Mouse (Mus musculus): ENCODE results near the gene Col27a1.

Col27a1 gene

DNA sequence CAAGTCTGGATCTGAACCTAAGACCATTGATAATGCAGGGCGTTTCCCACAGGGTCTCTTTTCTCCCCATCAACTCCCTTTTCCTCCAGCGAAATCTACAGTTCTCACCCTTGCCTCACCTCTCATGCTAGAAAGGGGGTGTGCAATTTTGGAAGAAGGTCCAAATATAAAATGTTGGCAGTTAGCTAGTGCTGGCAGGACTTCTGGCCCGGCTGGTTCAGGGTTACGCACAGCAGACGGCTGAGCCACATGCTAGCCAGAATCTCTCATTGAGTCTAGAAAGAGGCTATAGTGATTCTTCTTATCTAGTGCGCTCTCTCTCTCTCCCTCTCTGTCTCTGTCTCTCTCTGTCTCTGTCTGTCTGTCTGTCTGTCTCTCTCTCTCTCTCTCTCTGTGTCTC is 45.3 kb downstream of the Col27a1 start:
- no peak for DNase-seq (ENCODE audit: low read depth, low spot score)

DNA sequence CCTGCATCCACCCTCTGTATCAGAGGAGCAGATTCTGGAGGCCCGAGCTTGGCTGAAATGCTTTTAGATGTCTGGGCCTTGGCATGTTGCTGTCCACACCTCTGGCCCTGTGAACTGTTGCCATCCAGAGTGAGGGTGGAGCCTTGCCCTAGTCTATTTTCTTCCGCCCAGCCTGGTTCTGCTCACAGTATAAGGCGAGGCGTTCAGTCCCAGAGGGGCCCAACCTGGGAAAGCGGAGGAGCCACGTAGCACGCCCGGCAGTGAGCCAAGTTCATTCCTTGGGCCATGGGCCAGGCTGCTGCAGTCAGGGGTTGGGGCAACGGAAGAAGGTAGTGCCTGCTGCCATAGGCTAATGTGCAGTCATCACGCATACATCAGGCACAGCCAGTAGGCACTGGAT is 46.7 kb downstream of the Col27a1 start:
- DNase-seq (ENCODE audit: low read depth, low spot score): no peak

DNA sequence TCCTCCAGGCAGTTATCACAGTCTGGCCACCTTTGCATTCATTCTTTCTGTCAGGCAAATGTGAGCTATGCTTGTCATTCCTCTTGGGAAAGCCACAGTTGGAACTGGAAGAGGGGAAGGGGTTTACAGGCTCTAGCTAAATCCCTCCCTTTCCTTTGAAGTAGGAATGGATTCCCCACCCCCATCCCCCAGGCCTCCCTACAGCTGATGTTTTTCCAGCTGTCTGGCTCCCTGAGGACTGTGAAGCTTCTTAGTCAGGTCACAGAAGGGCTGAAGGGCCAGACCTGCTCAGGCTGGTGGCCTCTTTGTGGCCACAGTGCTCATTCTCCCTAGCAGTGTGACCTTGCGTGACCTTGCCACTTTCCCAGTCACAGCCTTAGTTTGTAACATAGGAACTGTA is 49.1 kb downstream of the Col27a1 start:
- DNase-seq (ENCODE audit: low read depth, low spot score): no peak

DNA sequence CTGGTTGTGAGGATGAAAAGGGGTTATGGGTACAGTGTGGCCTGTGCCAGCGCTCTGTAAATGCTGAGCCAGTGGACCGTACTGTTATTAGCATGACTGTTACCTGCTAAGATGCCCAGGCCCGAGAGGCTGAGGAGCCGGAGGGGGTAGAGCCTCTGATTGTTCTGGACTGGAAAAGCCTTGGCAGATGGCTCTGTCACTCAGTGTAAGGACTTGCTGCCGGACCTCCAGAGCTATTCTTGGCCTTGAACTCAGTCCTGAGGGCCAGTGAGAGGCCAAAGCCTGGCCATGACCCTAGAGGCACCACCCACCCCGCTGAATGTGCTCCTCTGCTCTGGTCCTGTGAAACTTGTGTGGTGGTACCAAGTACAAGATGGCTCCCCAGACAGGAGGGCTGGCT is 52.5 kb downstream of the Col27a1 start:
- no peak for DNase-seq (ENCODE audit: low read depth, low spot score)

DNA sequence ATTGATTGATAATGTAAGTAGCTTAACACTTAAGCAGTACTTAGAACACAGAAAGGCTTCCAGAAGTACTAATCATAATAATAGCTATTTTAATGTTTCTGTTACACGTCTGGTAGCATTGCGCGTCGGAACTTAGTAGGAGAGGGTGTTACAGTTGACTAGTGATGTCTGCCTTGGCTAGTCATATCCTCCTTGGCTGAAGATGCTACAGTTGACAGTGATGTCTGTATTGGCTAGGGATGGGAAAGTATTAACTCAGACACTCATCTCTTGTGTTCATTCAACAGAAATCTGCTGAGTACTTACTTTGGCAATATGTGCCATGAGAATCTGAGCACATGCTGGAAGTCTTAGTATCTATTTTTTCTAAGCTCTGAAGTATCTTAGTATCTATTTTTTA is 53.3 kb downstream of the Col27a1 start:
- no peak for DNase-seq (ENCODE audit: low read depth, low spot score)

DNA sequence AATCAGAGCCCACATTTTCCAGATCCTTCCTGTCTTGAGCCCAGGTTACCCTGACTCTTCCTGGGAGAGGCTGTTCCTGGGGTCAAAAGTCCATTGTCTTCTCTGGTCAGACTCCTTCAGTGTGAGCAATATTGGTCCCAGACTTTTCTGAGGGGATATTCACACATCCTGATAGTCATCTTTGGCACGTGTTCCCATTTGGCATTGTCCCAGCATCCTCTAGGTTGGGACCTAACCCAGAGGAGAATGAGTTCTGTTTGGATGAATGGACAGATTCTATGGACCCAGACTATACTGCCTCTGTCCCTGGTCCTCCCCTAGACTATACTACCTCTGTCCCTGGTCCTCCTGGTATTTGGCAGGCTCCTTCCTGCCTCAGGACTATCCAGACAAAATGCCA is 53.8 kb downstream of the Col27a1 start:
- no peak for DNase-seq (ENCODE audit: low read depth, low spot score)

DNA sequence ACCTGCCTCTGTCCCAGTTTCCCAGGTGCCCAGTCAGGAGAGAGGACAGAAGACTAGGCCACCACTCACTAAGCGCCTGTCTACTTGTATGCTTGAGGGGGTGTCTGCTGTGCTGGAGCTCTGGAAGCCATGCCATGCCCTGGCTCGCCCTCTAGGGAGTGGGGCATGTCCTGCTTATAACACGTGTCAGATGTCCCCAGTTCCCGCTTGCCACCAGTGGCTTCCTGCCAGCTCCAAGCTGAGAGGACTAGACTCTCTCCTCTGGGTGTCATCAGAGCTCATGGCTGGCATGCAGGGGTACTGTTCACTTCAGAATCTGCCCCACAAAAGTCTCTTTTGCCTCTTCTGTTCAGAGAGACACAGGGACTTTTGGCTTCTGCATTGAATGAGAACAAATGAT is 55.0 kb downstream of the Col27a1 start:
- no peak for DNase-seq (ENCODE audit: low read depth, low spot score)

DNA sequence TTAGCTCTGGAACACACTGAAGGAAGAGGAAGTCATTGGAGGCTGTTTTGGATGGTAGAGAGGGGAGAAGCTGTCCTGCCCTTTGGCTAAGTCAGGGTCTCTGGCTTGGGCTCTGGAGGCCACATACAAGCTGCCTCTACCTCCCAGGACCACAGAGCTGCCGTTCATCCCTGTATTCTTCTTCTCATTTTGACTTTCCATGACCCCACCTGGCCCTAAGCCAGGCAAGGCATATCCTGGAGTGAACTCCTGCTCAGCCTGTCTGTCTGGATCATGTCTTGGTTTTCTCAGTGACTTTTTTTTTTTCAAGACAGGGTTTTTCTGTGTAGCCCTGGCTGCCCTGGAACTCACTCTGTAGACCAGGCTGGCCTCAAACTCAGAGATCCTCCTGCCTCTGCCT is 60.7 kb downstream of the Col27a1 start:
- no peak for DNase-seq (ENCODE audit: low read depth, low spot score)

DNA sequence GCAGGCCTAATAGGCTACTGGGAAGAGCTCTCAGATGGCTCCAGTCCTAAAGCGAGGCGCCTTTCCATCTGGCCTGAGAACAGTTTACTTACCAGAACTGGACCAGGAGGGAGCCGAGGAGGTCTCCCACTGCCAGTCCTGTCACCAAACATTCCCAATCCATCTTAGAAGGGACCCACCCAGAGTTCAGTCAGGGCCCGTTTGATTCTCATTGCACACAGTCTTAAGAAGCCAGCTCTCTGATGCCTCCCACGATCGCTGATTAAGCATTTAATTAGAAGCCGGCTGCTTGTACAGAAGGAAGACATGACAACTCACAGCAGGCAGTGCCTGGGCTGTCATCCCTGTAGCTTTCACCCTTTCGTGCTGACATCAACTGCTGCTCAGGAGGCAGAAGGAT is 61.4 kb downstream of the Col27a1 start:
- no peak for DNase-seq (ENCODE audit: low read depth, low spot score)

DNA sequence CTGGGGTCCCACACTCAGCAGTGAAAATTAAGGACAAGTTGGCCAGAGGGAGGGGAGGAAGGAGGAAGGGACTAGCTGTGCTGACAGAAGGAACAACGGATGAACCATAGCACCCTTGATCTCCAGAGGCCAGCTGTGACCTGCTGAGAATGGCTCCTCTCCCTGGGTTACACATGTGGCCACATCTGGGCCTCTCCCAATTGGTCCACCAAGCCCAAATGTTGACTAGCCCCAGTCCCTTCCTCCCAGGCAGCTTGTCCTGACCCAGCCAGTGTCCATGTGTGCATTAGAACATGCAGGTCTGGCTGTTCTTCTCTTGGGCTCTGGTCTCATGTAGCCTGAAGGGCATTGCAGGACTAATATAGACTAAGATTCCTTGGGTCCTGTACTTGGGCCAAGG is 62.8 kb downstream of the Col27a1 start:
- DNase-seq (ENCODE audit: low read depth, low spot score): no peak

DNA sequence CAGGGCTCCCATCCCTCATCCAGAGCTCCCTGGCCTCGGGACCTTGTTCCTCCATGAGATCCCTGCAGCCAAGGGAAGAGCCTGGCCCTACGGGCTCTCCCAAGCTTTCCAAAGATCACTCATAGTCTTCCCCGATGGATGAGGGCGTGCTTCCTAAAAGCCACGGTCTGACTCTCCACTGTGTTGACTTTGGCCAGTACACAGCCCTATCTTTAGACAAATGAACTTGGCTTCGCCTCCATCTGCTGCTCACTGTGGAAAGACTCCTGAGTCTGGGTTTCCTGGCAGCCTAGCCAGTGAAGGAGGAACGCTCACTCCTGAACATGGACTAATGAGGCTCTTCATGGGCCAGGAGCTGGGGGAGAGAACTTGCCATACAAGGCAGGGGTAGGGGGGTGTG is 65.0 kb downstream of the Col27a1 start:
- no peak for DNase-seq (ENCODE audit: low read depth, low spot score)

DNA sequence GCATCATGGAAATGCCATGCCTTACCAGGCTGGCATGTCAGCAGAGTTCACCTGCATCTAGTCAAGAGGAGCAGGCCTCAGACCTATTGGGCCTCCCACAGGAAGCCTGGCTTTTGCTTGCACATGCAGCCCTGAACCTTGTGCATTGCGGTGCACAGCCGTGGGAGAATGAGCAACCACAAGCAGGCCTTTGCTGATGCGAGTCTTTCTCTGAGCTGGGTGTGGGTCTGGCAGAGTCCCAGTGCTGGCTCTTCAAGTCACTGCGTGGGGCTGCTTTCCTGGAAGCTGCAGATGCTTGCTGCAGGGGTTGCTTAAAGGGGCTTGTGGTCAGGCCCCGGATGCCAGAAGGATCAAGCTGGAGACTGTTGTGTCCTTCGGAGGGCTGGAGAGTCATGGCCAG is 67.9 kb downstream of the Col27a1 start:
- no peak for DNase-seq (ENCODE audit: low read depth, low spot score)

DNA sequence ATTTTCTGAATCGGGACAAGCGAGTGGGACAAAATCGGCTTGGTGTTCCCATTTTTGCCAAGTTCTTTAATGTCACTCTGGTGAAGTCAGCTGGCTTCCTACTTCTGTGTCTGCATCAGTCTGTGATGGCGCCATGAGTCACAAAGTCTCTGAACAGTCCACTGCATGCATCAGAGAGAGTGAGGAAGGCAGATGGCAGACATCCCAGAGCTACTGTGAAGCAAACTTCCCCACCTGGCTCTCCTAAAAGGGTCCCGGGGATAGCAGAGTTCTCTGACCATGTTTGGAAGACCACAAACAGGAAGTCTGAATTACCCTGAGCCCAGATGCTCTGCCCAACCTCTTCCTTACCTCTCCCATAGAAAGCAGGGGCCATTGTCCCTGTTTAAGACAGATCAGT is 69.5 kb downstream of the Col27a1 start:
- DNase-seq (ENCODE audit: low read depth, low spot score): no peak

DNA sequence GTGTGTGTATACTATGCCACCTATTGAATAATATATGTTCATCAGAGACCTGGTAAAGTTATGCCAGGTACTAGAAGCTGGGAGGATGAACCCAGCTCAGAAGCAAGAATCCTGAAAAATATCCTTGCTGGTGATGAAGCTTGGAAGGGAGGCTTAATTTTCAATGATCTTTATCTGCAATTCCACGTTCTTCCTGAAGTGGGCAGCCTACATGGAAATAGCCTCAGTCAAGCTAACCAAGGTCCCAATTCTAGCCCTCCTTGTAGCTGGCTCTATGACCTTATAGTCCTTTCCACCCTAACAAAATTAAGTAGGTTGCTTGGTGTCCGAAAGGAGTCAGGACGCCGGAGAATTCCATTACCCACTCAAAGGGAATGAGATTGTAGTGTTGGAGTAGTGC is 72.2 kb downstream of the Col27a1 start:
- peak; percentile 11 for DNase-seq (ENCODE audit: low read depth, low spot score)

DNA sequence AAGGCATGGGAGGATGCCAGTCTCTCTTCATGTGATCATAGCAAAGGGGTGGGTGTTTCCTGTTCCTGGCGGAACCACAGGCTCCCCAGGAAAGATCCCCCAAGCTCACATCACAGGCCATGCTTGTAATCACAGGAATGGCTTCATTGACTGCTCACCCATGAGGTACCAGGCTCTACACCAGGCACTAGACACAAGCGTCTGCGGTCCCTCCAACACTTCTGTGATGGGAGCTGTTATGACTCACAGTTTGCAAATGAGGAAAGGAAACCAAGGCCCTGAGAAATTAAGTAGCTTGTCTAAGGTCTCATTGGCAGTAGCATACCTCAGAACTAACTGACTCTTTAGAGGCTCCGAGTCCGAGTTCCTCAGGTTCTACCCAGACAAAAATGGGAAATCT is 74.7 kb downstream of the Col27a1 start:
- no peak for DNase-seq (ENCODE audit: low read depth, low spot score)

DNA sequence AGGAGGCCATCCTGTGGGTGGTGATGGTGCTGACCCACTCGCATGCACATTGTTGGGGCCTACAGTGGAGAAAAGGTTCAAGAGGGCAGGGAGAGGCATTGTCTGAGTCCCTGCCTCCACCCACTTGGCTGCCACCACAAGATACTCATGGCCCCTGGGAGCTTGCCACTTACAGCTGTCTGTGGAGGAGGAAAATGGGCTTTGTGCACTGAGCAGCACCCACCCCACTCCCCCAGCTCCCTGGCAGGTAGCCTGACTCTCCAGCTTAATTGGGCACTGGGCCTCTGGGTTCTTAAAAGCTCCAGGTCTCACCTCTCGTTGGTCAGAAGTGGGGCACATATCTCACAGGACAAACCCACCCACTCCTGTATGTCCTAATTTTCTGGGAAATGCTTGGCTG is 76.3 kb downstream of the Col27a1 start:
- DNase-seq (ENCODE audit: low read depth, low spot score): no peak

DNA sequence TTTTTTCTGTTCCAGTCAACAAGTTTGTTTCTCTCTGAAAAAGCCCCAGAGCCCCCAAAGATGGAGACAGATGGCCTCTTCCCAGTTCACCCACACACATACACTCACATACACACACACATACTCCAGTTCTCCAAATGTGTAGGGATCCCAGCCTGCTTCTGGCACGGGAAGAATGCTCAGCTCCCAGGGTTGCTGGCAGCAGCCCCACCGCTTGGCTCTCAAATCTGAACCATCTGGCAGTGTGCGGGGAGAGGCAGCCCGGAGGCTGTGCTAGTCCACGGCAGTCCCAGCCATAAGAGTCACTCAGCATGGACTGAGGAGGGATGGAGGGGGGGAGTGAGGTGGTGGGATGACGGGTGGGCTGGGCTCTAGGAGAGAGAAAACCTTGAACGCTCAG is 77.3 kb downstream of the Col27a1 start:
- DNase-seq (ENCODE audit: low read depth, low spot score): no peak

DNA sequence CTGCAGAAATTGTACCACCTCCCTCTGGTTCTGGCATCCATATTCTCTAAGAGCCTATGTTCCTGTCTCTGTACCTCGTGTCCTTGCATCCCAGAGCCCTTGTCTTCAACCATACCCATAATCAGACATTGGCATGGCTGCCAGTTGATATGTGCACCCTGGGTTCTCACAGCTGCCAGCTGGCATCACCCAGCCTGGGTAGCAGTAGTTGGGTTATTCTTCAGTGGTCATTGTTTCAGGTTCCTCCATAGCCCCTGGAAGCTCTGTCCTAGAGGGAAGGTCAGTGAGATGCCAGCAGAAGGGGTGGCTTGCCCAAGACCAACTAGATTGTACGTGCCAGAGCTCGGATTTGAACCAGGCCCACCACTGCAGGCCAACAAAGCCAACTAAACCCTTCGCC is 77.9 kb downstream of the Col27a1 start:
- DNase-seq (ENCODE audit: low read depth, low spot score): no peak

DNA sequence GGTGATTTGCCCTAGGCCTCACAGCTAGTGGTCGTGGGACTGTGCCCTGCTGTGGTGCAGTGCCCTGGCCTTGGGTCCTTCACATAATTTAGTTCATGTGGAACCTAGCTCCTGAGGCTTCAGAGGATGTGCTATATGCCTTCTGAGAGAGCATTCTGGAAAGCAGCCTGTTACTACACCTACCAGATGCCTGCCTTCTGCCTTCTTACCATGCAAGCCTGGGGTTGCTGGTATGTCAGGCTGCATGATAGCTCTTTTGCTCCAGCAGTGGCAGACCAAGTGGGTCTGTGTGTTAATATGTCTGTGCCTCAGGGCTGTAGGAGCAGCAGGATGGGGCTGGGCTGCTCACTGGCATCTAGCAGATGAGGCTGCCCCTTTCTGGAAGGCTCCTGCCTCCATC is 81.8 kb downstream of the Col27a1 start:
- DNase-seq (ENCODE audit: low read depth, low spot score): no peak

DNA sequence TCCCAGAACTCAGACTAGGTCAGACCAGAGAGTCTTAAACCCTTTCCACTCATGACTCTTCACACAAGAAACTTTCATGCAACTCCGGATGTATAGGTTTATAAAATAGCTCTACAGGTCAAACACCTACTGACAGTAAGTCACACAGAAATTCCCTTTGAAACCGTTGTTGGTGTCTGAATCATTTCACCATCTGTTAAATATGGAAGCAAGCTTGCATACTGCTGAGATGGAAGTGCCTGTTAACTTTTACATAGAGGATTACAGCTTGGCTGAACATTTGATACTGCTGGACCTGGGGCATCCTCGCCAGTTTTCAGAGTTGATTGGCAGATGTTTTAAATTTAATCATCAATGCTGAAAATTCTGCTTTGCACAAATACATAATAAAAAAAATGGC is 82.5 kb downstream of the Col27a1 start:
- DNase-seq (ENCODE audit: low read depth, low spot score): no peak

DNA sequence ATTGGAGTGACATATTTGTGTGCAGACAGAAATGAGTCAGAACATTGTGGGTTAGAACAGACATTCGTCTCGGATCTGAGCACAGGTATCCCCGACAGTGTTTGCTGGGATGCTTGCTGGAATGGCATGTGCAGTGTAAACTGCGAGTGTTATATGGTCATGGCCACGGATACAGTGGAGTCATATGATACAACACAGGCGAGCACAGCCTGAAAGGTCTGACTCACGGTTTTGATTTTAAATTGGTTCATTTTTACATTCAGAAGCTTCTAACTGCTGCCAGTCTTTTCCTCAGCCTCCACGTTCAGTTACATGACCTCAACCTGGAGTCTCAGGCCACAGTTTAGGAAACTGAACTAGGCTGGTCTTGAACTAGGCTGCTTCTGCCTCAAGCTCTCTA is 83.1 kb downstream of the Col27a1 start:
- no peak for DNase-seq (ENCODE audit: low read depth, low spot score)

DNA sequence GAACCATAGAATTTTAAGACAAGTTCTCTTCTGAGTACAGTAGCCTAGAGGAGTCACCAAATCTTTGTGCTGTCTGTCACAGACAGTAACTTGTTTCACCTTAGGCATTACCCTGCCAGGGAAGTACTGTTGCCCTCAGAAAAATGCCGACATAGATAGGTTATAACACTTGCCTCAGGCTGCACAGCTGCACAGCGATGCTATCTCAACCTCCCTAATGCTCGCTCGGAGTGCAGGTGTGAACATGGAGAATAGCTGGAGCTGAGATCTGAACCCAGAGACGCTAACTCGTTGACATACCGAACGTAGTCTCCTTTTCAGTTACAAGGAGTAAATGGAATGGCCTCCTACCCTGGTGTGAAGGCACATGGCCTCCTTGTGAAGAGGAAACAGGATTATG is 84.4 kb downstream of the Col27a1 start:
- DNase-seq (ENCODE audit: low read depth, low spot score): no peak

DNA sequence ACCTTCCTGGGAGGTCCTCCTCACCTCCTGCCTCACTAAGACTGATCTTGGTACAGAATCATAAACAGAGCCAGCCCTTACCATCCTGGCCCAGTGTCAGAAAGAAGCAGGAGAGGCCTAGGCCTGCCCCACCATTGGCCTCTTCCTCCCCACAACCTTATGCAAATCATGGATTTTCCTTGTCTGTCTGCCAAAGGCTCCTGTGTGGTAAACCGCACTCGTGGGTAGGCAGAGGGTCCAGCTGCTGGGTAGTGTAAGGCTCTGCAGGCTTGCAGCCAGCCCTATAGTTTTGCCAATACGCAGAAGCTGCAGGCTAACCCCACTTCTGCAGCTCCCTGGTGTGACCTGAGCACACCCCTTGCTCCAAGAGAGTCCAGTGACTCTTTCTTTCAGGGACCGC is 88.8 kb downstream of the Col27a1 start:
- no peak for DNase-seq (ENCODE audit: low read depth, low spot score)

DNA sequence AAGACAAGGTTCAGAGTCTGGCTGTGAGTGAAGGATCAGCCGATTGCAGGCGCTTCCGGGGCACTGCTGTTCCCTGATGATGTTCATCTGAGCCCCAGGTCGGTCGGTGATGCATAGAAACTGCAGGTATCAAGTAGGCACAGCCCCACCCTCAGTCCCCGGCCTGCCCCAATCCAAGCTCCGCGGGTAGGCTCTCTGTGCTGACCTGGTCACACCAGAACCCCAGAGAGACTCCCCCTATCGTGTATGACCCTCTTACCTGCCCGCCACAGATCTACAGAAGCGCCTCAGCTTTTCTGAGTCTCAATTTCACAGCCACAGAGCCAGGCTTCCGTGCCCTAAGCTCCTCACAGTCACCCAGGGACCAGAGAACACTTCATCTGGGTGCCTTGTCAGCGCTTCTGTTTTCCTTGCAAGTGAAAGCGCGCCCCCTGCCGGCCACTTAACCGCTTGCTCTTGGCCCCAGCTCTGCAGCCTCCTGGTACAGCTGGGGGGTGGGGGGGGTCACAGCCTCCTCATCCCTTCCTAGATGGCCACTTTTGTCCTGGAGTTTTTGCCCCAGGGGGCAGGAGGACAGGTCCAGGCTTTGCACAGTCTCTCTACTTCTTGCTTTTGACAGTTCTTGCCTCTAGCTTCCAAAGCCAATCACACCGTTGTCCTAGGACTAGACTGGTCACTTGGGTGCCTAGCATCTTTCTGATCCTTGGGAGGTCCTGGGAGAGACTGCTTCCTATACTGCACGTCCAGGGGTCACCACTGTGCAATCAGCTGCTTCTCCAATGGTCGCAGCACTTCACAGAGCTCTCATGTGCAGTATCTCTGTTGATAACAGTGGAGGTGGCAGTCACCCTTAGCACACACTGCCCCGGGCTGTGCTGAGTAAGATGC is 93.6 kb downstream of the Col27a1 start:
- DNase-seq (ENCODE audit: low read depth, low spot score): peak; percentile 68
